Comparison of ENCODE assay signal across 16 mouse cellular contexts in the genomic region with DNA sequence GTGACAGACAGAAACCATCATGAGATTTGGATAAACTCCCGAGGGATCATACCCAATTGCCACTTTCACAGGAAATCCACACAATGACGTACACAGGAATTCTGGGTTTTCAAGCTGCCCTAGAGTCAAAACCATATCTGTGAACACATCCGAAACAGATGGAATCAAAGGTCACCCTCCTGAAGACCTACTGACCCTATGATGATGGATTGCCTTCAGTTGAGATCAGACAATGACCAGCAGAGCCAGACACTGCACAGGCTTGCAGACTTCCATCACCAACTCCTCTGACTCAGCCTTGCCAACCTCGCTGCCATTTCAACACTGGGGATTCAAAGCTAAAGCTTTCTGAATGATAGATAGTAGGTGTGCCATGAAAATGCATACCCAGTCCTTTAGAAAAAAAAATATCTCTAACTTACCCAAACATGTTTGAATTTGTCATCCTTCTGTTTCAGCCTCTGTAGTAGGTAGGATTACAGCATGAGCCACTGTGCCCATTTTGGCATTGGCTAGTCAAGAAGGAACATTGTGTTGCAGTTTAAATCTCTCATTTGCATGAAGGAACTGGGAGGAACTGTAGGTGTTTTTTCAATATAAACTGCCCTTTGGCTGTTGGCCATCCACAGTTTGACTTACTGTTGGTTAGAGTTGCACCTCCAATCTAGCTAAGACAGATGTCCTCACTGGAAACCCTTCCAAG.
"Had no signal": no experiment of that assay in that cellular context is flagged by ENCODE, and none has a peak within 500 bp of the region (broad histone marks: within the 10 kb centered on the region; RNA-seq: fewer than 3 reads in every experiment).

No protein-coding gene starts in this region.

- H3K4me3 ChIP-seq: left cerebral cortex, adult 2 months; limb, embryonic 10.5 days; liver, embryonic 13.5 days; lung, embryonic 15.5 days; megakaryocyte, embryonic 14.5 days; midbrain, embryonic 13.5 days; myocyte; neural tube, embryonic 15.5 days; stomach, embryonic 15.5 days had no signal

- ATAC-seq: liver, postnatal 0 days; midbrain, embryonic 13.5 days had no signal

- H3K9me3 ChIP-seq: limb, embryonic 10.5 days; liver, embryonic 13.5 days; lung, embryonic 15.5 days; megakaryocyte, embryonic 14.5 days; midbrain, embryonic 13.5 days; neural tube, embryonic 15.5 days; stomach, embryonic 15.5 days had no signal

- H3K27me3 ChIP-seq: liver, embryonic 13.5 days; lung, embryonic 15.5 days; megakaryocyte, embryonic 14.5 days; midbrain, embryonic 13.5 days; neural tube, embryonic 15.5 days; stomach, embryonic 15.5 days had no signal

- H3K27ac ChIP-seq: left cerebral cortex, adult 2 months; limb, embryonic 10.5 days; liver, embryonic 13.5 days; lung, embryonic 15.5 days; macrophage; midbrain, embryonic 13.5 days; neural tube, embryonic 15.5 days; stomach, embryonic 15.5 days had no signal

- DNase-seq: kidney, postnatal 10 days; liver, embryonic 13.5 days; liver, postnatal 0 days; lung, postnatal 14 days; right cerebral cortex, postnatal 4 days; spleen, adult 18-20 months; thymus, postnatal 4 days had no signal

- H3K4me1 ChIP-seq: limb, embryonic 10.5 days; liver, embryonic 13.5 days; lung, embryonic 15.5 days; megakaryocyte, embryonic 14.5 days; midbrain, embryonic 13.5 days; neural tube, embryonic 15.5 days; stomach, embryonic 15.5 days had no signal

- H3K4me2 ChIP-seq: liver, embryonic 13.5 days; lung, embryonic 15.5 days; midbrain, embryonic 13.5 days; neural tube, embryonic 15.5 days; stomach, embryonic 15.5 days had no signal

- H3K36me3 ChIP-seq: limb, embryonic 10.5 days; liver, embryonic 13.5 days; lung, embryonic 15.5 days; midbrain, embryonic 13.5 days; neural tube, embryonic 15.5 days; stomach, embryonic 15.5 days had no signal

- H3K9ac ChIP-seq: liver, embryonic 13.5 days; liver, postnatal 0 days; lung, embryonic 15.5 days; midbrain, embryonic 13.5 days; neural tube, embryonic 15.5 days; stomach, embryonic 15.5 days had no signal
